Mouse (Mus musculus) midbrain, embryonic 16.5 days (tissue): Measurements from ENCODE around the gene Mapk3. TPM values are rescaled to one million over a fixed set of nuclear protein-coding genes. Genes with fewer than 3 reads are reported as not detected.
A peak's percentile ranks its signal among the peaks of the same experiment; 100 is the strongest.

ENCODE experiments used
- ATAC-seq: fragments of 200-750 bp; cut with Nextera tagmentation; 2 replicates; pipeline ENCODE4 v1.8.0; 2017; ENCODE audit warnings: moderate TSS enrichment
- H3K27ac ChIP-seq: fragments of 300-500 bp; sonication (generic); 2 replicates; pipeline ENCODE4 v1.5.1; 2014; ENCODE audit warnings: mild to moderate bottlenecking, low read length, mixed read lengths
- H3K27me3 ChIP-seq: fragments of 300-500 bp; sonication (generic); 2 replicates; pipeline ENCODE4 v1.6.1; 2014; ENCODE audit warnings: low read depth, low read length, mixed read lengths; ENCODE audit not compliant: control insufficient read depth, insufficient read depth
- H3K36me3 ChIP-seq: fragments of 300-500 bp; sonication (generic); 2 replicates; pipeline ENCODE4 v1.6.1; 2014; ENCODE audit warnings: mild to moderate bottlenecking, low read length, moderate library complexity, mixed read lengths; ENCODE audit not compliant: control insufficient read depth, insufficient read depth
- H3K4me1 ChIP-seq: fragments of 300-500 bp; sonication (generic); 2 replicates; pipeline ENCODE4 v1.6.1; 2014; ENCODE audit warnings: mild to moderate bottlenecking, low read length, mixed read lengths; ENCODE audit not compliant: control insufficient read depth, insufficient read depth
- H3K4me2 ChIP-seq: fragments of 300-500 bp; sonication (generic); 2 replicates; pipeline ENCODE4 v1.6.1; 2014; ENCODE audit warnings: mild to moderate bottlenecking, low read length, mixed read lengths
- H3K4me3 ChIP-seq: fragments of 300-500 bp; sonication (generic); 2 replicates; pipeline ENCODE4 v1.5.1; 2014; ENCODE audit warnings: low read depth, mild to moderate bottlenecking, low read length, moderate library complexity, mixed read lengths
- H3K9ac ChIP-seq: fragments of 300-500 bp; sonication (generic); 2 replicates; pipeline ENCODE4 v1.6.1; 2014; ENCODE audit warnings: low read depth, low read length, mixed read lengths
- H3K9me3 ChIP-seq: fragments of 300-500 bp; sonication (generic); replicated peaks from 2 replicates; pipeline ENCODE4 v1.6.1; 2014; ENCODE audit warnings: mild to moderate bottlenecking, low read length, mixed read lengths; ENCODE audit not compliant: control insufficient read depth, poor library complexity, severe bottlenecking
- WGBS: fragments of 180-500 bp; shearing (Covaris S2); extraction: QIAGEN DNeasy Blood & Tissue Kit; methylation state at CpG from one replicate; pipeline ENCODE4 v1.1.7; 2014; 5-methylcytosine and 5-hydroxymethylcytosine counted together
- polyA plus RNA-seq: library from polyadenylated mRNA; unstranded; fragments of >200 nt; fragmentation: Nextera tagmentation; extraction: Ambion mirVana; gene quantifications from 2 replicates; pipeline ENCODE4 v1.2.1, GENCODE M21; 2015

The Mapk3 gene
- polyA plus RNA-seq, 1 experiment from 2014 or later, result 112 TPM

GRCm38 (mm10) chr7:126784469-126784868, 25.1 kb downstream of the Mapk3 start:
- no peaks in the 10 kb centered on the region for H3K9me3 ChIP-seq
- peaks cover 43% of the 10 kb centered on the region for H3K36me3 ChIP-seq
- whole genome bisulfite sequencing, result 91% methylated on average over 7 of the region's 7 CpGs

GRCm38 (mm10) chr7:126785056-126785455, 25.7 kb downstream of the Mapk3 start:
- no peak overlapping the region for H3K27ac ChIP-seq
- peaks cover 6% of the 10 kb centered on the region for H3K4me1 ChIP-seq
- no peak overlapping the region for H3K4me2 ChIP-seq
- H3K36me3 ChIP-seq, result peaks cover 44% of the 10 kb centered on the region
- no peak overlapping the region for H3K4me3 ChIP-seq
- H3K9ac ChIP-seq, result no peak overlapping the region
- WGBS, result 90% methylated on average over 4 of the region's 4 CpGs
- no peak for ATAC-seq
- no peaks in the 10 kb centered on the region for H3K27me3 ChIP-seq
- no peaks in the 10 kb centered on the region for H3K9me3 ChIP-seq

More at GRCm38 (mm10) chr7:126784469-126784868, 25.1 kb downstream of the Mapk3 start:
- ATAC-seq, result no peak
- Histone ChIP-seq H3K27me3 (no peaks in the 10 kb centered on the region), H3K27ac (no peak overlapping the region), H3K4me2 (no peak overlapping the region), H3K4me1 (peaks cover 12% of the 10 kb centered on the region), H3K4me3 (no peak overlapping the region), H3K9ac (no peak overlapping the region)

- H3K27ac ChIP-seq, result no peak overlapping the region
- no peak overlapping the region for H3K4me2 ChIP-seq
- H3K9ac ChIP-seq, result no peak overlapping the region
- H3K27me3 ChIP-seq, result no peaks in the 10 kb centered on the region
- H3K4me1 ChIP-seq, result peaks cover 9% of the 10 kb centered on the region
- ATAC-seq, result no peak
- no peaks in the 10 kb centered on the region for H3K9me3 ChIP-seq
- peaks cover 44% of the 10 kb centered on the region for H3K36me3 ChIP-seq
- no peak overlapping the region for H3K4me3 ChIP-seq
- 93% methylated on average over 14 of the region's 14 CpGs for WGBS
Measured at GRCm38 (mm10) chr7:126786142-126786541, 26.7 kb downstream of the Mapk3 start.

GRCm38 (mm10) chr7:126789141-126789540, 29.7 kb downstream of the Mapk3 start:
- Histone ChIP-seq H3K36me3 (peaks cover 43% of the 10 kb centered on the region), H3K27me3 (no peaks in the 10 kb centered on the region), H3K4me2 (no peak overlapping the region), H3K9me3 (no peaks in the 10 kb centered on the region), H3K4me3 (no peak overlapping the region), H3K9ac (no peak overlapping the region), H3K27ac (no peak overlapping the region), H3K4me1 (peaks cover 17% of the 10 kb centered on the region)
- ATAC-seq, result no peak
- WGBS, result 88% methylated on average over 4 of the region's 4 CpGs

- H3K9ac ChIP-seq, result peak within 1 kb of the TSS; percentile 85
- H3K4me3 ChIP-seq, result peak within 1 kb of the TSS; percentile 67
- under 1% methylated on average over 67 of the region's 83 CpGs for WGBS
- H3K4me1 ChIP-seq, result peaks cover 21% of the 10 kb centered on the region
- peak; percentile 93 for ATAC-seq
- no peaks in the 10 kb centered on the region for H3K9me3 ChIP-seq
- H3K27ac ChIP-seq, result peak within 1 kb of the TSS; percentile 87
- H3K36me3 ChIP-seq, result peaks cover 31% of the 10 kb centered on the region
- H3K4me2 ChIP-seq, result peak within 1 kb of the TSS; percentile 88
- H3K27me3 ChIP-seq, result no peaks in the 10 kb centered on the region
Measured at GRCm38 (mm10) chr7:126791851-126792720, 32.7 kb downstream of the Mapk3 start, which contains the start of gene Ppp4c. Gene Ppp4c, minus strand, starts transcription at chr7:126792496.

GRCm38 (mm10) chr7:126792721-126793443, 33.5 kb downstream of the Mapk3 start:
- Histone ChIP-seq H3K36me3 (peaks cover 23% of the 10 kb centered on the region), H3K4me2 (peak overlapping the region; percentile 83), H3K9me3 (no peaks in the 10 kb centered on the region), H3K9ac (peak overlapping the region; percentile 71), H3K4me1 (peaks cover 29% of the 10 kb centered on the region), H3K27ac (peak overlapping the region; percentile 87), H3K4me3 (peak overlapping the region; percentile 67), H3K27me3 (no peaks in the 10 kb centered on the region)
- 29% methylated on average over 11 of the region's 11 CpGs for WGBS
- peak; percentile 40 for ATAC-seq

- Histone ChIP-seq H3K4me2 (no peak overlapping the region), H3K27me3 (no peaks in the 10 kb centered on the region), H3K27ac (no peak overlapping the region), H3K4me3 (no peak overlapping the region), H3K9me3 (no peaks in the 10 kb centered on the region), H3K36me3 (peaks cover 17% of the 10 kb centered on the region), H3K9ac (no peak overlapping the region), H3K4me1 (peaks cover 34% of the 10 kb centered on the region)
- ATAC-seq, result no peak
- WGBS, result 78% methylated on average over 4 of the region's 4 CpGs
Measured at GRCm38 (mm10) chr7:126793456-126794270, 34.3 kb downstream of the Mapk3 start.

- no peaks in the 10 kb centered on the region for H3K9me3 ChIP-seq
- H3K27ac ChIP-seq, result no peak overlapping the region
- WGBS, result 76% methylated on average over 4 of the region's 4 CpGs
- no peaks in the 10 kb centered on the region for H3K27me3 ChIP-seq
- no peak overlapping the region for H3K4me2 ChIP-seq
- no peak for ATAC-seq
- H3K36me3 ChIP-seq, result peaks cover 12% of the 10 kb centered on the region
- peaks cover 34% of the 10 kb centered on the region for H3K4me1 ChIP-seq
- no peak overlapping the region for H3K4me3 ChIP-seq
- no peak overlapping the region for H3K9ac ChIP-seq
Measured at GRCm38 (mm10) chr7:126794271-126794605, 34.8 kb downstream of the Mapk3 start.
